Mouse (Mus musculus) gastrocnemius, postnatal 14 days (tissue): ENCODE measurements at regions not wholly inside any gene's neighbourhood (a gene's known extent, or its start where the extent isn't known, plus 50 kb on each side); places are given as distances from the start of the nearest gene placed in this dataset.

Source experiments
- DNase-seq: peaks from one replicate; pipeline ENCODE4 v3.0.0; 2021; ENCODE audit warnings: mixed read lengths
- intact Hi-C: fragments of 180-260 bp; cut with DNase I; formaldehyde crosslinking; loops from one replicate; pipeline ENCODE4 v1.15.1; 2025; ENCODE audit warnings: low total_unique reads

DNA sequence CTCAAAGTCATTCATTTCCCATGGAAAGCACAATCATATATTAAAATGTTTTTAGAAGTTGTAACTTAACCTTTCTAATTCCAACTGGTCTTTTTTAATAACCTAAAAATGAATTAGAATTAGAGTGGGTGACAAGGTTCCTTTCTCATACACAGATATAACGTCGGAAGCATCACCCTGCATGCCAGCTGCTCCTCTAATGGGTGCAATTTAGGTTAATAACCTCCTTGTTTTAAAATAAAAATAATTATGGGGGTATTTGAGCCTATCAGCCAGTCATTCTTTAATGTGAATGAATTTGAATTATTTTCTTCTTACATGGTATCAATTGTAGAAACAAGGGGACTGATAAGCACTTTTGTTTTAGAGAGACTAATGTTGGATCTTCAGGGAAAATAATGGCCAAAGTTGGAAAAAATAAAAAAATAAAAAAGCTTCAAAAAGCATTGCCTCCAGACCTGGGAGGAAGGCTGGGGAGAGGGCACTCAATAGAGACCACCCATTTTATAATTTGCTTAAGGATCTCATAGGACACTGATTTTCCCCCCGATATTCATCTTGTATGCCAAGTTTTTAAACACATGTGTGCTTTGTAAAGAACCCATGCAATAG is 960.9 kb downstream of the Robo2 start:
- intact Hi-C loops: no loop called here
- DNase-seq: no peak

DNA sequence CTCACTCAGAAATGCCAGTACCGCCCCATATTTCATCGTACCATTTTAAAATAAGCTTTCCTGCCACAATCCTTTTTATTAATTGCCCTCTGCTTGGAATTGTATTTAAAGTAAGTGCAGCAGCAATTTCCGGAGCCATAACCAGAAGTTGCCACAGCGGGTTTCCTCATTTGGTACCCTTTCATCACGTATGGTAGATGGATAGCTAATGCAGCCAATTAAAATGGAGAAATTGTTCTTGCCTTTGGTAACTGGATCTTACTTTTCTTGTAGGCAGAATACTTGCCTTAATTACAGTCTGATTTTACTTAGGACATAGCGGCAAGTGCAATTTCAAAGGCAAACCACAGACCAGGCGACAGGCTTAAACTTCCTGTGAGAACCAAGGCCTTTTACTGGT is 961.8 kb downstream of the Robo2 start:
- DNase-seq: no peak
- intact Hi-C loops: no loop called here

- intact Hi-C loops: no loop called here
- DNase-seq: no peak
Observed at GRCm38 (mm10) chr16:73435726-73436125, 975.9 kb downstream of the Robo2 start.

DNA sequence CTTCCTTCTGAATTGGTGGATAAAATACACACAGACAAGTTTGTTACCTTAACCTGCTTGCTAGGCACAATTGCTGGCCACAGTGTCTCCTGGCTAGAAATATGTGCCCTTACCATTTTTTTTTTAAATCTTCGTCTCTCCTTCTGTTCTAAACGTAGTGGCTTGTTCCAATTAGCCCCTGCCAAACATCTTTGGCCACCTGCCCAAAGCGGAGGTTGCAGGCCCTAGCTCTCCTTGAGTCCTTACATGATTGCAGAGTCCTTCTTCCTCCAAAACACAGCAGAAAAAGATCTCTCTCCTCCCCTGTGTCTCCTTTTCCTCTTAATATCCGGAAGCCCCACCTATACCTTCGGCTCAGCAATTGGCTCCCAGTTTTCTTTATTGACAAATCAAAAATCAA is 986.8 kb downstream of the Robo2 start:
- intact Hi-C loops: no loop called here
- peak; percentile 19 for DNase-seq

DNA sequence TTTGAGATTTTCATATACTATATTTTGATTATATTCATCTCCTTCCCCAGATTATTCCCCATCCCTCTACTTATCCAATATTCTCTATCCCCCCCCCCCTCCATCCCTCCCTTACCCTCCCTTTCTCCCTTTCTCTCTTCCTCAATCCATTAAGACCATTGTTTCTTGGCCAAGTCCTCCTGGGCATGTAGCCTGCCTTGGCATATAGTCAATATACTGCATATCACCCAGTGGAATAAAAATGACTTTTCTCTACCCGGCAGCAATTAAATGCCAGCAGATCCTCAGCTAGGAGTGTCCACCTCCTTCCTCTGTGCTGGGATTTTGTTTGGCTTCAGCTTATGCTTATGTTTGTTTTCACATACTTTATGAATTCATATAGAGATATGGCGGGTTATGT is 987.3 kb downstream of the Robo2 start:
- no peak for DNase-seq
- intact Hi-C loops: no loop called here

- intact Hi-C loops: no loop called here
- DNase-seq: no peak
Observed at GRCm38 (mm10) chr16:73404509-73404908, 1007.1 kb downstream of the Robo2 start.

- DNase-seq: no peak
- intact Hi-C loops: no loop called here
Observed at GRCm38 (mm10) chr16:73404099-73404498, 1007.5 kb downstream of the Robo2 start.

DNA sequence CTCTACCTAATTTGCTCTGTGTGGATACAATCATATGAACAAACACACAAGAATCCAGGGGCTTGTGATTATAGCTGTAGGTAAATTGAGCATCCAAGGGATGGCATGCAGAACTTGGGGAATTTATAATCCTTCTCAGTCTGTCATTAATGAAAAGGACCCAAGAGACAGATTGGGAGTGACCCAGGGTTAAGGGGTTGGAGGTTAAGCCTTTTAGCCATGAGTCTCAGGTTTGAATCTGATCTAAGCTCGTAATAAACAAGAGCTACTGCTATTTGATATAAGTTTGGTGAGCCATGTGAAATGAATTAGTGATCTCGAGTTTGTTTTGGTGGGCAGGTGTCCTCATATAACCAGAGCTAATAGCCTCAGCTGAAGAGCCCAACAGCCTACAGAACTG is 1032.6 kb downstream of the Robo2 start:
- DNase-seq: no peak
- intact Hi-C loops: no loop called here

DNA sequence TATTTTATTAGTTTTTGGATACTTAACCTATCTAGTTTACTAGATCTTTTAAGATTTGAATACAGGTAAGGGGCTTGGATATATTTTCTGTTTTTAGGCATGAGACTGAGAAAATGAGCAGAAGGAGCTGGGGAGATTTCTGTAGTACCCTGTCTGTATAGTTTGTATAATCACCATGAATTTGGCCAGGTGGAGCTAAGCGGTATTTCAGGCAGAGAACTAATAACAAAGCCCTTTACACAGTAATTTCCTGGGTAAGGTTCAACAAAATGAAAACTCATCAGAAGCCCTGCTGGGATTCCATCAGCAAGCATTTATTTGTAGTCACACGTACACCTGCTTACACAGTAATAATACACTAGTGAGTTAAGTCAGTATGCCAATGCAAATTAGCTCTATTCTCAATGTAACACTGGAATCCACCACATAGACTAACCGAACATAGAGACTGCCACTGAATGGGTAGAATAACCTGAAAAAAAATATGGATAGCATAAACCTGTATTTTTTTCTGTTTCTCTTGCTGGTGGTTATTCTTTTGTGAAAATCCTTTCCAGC is 1036.9 kb downstream of the Robo2 start:
- no peak for DNase-seq
- intact Hi-C loops: no loop called here

DNA sequence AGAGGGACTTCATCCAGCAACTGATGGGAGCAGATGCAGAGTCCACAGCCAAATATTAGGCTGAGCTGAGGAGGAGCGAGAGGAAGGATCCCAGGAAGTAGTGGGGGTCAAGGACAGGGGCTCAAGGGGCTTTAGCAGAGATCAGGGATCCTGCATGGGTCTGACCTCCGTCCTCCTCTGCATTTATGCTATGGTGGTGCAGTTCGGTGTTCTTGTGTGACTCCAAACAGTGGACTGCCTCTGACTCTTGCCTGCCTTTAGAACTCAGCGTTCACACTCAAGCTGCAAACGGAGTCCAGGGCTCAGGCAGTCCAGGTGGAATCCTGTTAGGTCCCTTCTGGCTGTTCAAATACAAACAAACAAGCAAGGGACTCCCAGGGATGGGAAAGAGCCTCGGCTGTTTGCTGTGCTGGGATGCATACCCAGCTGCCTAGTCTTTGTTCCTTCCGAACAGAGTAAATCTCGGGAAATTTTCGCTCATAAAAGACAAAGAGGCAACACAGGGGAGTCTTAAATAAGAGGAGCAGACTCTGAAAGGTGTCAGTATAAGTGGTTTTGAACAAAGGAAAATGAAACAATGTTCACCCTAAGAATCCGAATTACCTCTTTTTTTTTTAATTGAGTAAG is 1042.9 kb downstream of the Robo2 start:
- no peak for DNase-seq

DNA sequence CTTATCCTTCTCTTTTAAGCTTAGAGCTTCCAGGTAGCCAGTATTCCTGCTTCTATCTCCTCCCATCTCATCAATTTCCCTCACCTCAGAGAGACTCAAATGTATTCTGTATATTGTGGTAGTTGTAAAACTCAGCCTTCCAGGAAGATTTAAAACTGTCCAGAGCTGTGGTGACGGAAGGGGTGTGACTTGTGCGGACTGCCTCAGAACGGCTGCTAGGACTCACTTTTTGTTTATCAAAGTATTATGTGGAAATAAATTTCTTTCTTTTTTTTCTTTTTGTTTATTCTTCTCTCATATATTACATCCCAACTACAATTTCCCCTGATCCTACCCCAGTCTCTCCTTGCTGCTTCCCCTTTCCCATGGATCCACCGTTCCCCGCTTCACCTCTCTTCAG is 1043.7 kb downstream of the Robo2 start:
- no peak for DNase-seq
- intact Hi-C loops: no loop called here

More for the DNA sequence above, 1042.9 kb downstream of the Robo2 start:
- intact Hi-C loops: no loop called here

DNA sequence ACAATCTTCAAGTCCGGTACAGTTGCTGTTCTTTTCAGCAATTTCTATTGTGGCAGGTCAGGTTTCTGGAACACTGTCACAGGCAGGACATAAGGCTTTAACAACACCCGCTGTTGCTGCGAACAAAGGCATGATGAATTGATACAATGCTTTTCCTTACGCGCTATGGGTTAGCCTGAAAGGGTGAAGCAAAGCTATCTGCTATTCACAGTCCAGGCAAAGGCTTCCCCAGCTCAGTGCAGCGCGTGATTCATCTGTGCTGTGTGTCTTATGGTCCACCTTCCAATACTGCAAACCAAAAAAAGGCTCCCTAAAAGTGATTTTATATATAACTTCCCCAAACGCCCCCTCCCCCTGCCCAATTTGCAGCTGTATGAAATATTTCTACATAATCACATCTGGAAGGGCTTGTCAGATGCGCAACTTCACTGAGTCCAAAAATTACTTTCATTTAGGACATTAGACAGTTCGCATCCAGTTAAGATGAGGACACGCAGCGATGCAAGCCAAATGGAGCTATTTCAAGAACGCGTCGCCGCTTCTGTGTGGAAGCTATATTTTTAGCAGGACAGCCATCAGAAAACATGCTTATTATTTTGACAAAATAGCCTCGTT is 1044.3 kb downstream of the Robo2 start:
- intact Hi-C loops: no loop called here

GRCm38 (mm10) chr16:73350698-73351097 is 1042.6 kb downstream of the Robo1 start:
- DNase-seq: no peak
- intact Hi-C loops: no loop called here

More for the DNA sequence above, 1044.3 kb downstream of the Robo2 start:
- peak; percentile 11 for DNase-seq

- intact Hi-C loops: no loop called here
- no peak for DNase-seq
Observed at GRCm38 (mm10) chr16:73343941-73344340, 1035.8 kb downstream of the Robo1 start.

- DNase-seq: no peak
- intact Hi-C loops: no loop called here
Observed at GRCm38 (mm10) chr16:73343531-73343930, 1035.4 kb downstream of the Robo1 start.

DNA sequence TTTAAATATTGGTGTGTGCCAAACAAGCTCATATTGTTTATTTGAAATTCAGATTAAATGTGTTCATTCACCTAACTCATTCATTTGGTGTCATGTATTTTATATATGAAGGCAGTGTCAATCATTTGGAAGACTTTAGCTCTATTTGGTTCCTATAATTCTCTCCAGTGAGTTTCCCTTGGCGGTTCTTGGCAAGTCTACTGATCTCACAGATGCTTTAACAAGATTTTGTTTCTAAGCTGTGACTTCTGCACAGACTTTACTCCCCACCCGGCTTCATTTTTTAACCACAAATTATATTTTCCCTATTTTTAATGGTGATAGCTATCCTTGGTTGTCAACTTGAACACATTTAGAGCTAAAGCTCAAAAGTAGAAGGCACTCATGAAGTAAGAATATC is 1009.5 kb downstream of the Robo1 start:
- intact Hi-C loops: no loop called here
- no peak for DNase-seq

GRCm38 (mm10) chr16:73310096-73310495 is 1002.0 kb downstream of the Robo1 start:
- DNase-seq: no peak

GRCm38 (mm10) chr16:73279951-73280350 is 971.8 kb downstream of the Robo1 start:
- DNase-seq: no peak
- intact Hi-C loops: no loop called here

More at GRCm38 (mm10) chr16:73310096-73310495, 1002.0 kb downstream of the Robo1 start:
- intact Hi-C loops: no loop called here

DNA sequence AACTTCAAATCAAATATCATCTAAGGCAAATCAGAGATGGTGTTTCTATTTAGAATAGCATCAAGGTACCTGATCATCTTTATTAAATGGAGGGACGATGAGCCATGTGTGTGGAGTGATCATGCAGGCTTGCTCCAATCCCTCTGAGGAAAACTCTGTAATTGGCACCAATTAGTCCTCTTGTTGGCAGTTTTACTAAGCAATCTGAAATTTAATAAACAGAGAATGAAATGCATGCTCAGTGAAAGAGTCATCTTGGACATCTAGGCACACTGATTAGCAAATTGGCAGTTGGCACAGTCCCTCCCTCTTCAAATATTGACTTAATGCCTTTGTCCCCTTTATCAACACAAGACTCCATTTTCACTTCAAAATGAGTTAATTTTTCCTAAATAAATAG is 951.6 kb downstream of the Robo1 start:
- intact Hi-C loops: no loop called here
- DNase-seq: no peak

DNA sequence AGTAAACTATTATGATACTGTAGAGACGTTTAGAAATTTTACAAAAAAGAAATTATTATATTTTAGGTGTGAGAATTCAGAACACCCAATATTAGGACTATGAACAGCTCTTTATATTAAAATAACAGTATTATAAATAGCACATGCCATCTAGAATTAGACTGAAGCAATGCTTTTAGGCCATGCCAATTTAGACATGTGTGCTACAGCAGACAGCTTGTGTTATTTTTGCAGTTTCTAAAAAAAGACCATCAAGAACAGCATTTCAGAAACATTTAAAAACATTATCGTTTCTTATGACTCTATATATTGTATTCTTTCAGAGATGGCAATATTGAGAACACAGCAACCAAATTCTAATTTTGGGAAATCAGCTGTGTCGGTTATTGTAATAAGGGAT is 951.2 kb downstream of the Robo1 start:
- intact Hi-C loops: no loop called here
- no peak for DNase-seq

DNA sequence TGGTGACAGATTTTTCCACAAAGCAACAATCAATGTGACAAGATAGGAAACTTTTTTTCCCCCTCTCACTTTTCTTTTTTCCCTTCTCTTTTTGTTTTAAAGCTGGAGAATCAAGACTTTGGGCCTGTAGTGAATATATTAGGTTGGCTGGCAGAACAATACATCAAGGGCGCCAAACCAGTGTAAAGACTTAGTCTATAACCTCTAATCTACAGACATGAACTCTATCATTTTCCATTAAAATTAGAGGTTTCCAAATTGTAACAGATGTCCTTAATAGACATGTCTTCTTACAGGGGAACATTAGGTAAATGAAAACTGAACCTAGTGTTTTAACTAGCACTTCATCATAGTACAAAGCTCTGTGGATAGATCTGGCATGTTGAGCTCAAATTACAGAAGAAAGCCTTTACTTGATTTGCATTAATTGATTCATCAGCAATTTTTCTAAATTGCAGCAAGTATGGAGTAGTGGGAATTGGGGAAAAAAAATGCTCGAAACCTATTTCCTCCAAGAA is 937.0 kb downstream of the Robo1 start:
- no peak for DNase-seq
- intact Hi-C loops: no loop called here
